In genomic region chr4:153620871-153621270, GRCm38 (mm10) we compare ENCODE assay signal across 20 mouse cellular contexts.
DNase-seq lines count a peak whose midpoint lies in the region; ATAC-seq lines count a peak whose summit lies in the region.
"Had no signal": no experiment of that assay in that cellular context is flagged by ENCODE, and none has a peak within 500 bp of the region (broad histone marks: within the 10 kb centered on the region; RNA-seq: fewer than 3 reads in every experiment).

No protein-coding gene starts in this region.

- H3K27ac ChIP-seq in midbrain, embryonic 10.5 days (replicated peaks), result 0 out of 2 replicates have a peak overlapping the region, but pooled peaks have one; percentile 38
- no peak overlapping the region for H3K27ac ChIP-seq in midbrain, embryonic 13.5 days
- H3K27ac ChIP-seq: embryonic facial prominence, embryonic 10.5 days; embryonic facial prominence, embryonic 12.5 days; forebrain, embryonic 13.5 days; forebrain, embryonic 15.5 days had no signal

- peak; percentile 54 for DNase-seq in gastrocnemius, adult 18-20 months (ENCODE audit: low spot score)
- no peak for DNase-seq in gastrocnemius, postnatal 36 days
- DNase-seq in gastrocnemius, postnatal 25 days, result peak; percentile 43
- DNase-seq in gastrocnemius, postnatal 14 days, result no peak
- no peak for DNase-seq in midbrain, embryonic 10.5 days (ENCODE audit: low spot score)
- DNase-seq in adrenal gland, adult 2 months, result no peak
- DNase-seq: adrenal gland, adult 8-10 months; adrenal gland, postnatal 14 days; adrenal gland, postnatal 36 days; cerebellum, adult 11-12 months; cerebellum, adult 2 months; cerebellum, adult 9-10 months; cerebellum, postnatal 10 days; cerebellum, postnatal 25 days; forebrain, postnatal 0 days had no signal

- H3K36me3 ChIP-seq in midbrain, embryonic 10.5 days, result no peaks in the 10 kb centered on the region
- no peaks in the 10 kb centered on the region for H3K36me3 ChIP-seq in midbrain, embryonic 13.5 days
- H3K36me3 ChIP-seq: embryonic facial prominence, embryonic 10.5 days; embryonic facial prominence, embryonic 12.5 days; forebrain, embryonic 15.5 days had no signal

- H3K4me2 ChIP-seq in midbrain, embryonic 13.5 days (replicated peaks), result no peak overlapping the region
- H3K4me2 ChIP-seq: embryonic facial prominence, embryonic 12.5 days; forebrain, embryonic 13.5 days; forebrain, embryonic 15.5 days had no signal

- intact Hi-C loops in gastrocnemius, postnatal 36 days (cut with DNase I), result no loop called here
- intact Hi-C loops in gastrocnemius, postnatal 14 days (cut with DNase I; ENCODE audit: low total_unique reads), result no loop called here

- no peaks in the 10 kb centered on the region for H3K9me3 ChIP-seq in midbrain, embryonic 10.5 days (replicated peaks)
- no peaks in the 10 kb centered on the region for H3K9me3 ChIP-seq in midbrain, embryonic 13.5 days
- H3K9me3 ChIP-seq: embryonic facial prominence, embryonic 10.5 days; embryonic facial prominence, embryonic 12.5 days; forebrain, embryonic 13.5 days; forebrain, embryonic 15.5 days had no signal

- no peak overlapping the region for H3K4me3 ChIP-seq in midbrain, embryonic 10.5 days
- H3K4me3 ChIP-seq in midbrain, embryonic 13.5 days (replicated peaks), result no peak overlapping the region
- H3K4me3 ChIP-seq: embryonic facial prominence, embryonic 10.5 days; embryonic facial prominence, embryonic 12.5 days; forebrain, embryonic 13.5 days; forebrain, embryonic 15.5 days had no signal

- H3K27me3 ChIP-seq in midbrain, embryonic 10.5 days (ENCODE audit: low read depth, poor library complexity, severe bottlenecking), result no peaks in the 10 kb centered on the region
- no peaks in the 10 kb centered on the region for H3K27me3 ChIP-seq in midbrain, embryonic 13.5 days
- H3K27me3 ChIP-seq: embryonic facial prominence, embryonic 12.5 days; forebrain, embryonic 13.5 days; forebrain, embryonic 15.5 days had no signal

- H3K9ac ChIP-seq in midbrain, embryonic 13.5 days (replicated peaks), result no peak overlapping the region
- H3K9ac ChIP-seq: embryonic facial prominence, embryonic 12.5 days; forebrain, embryonic 13.5 days; forebrain, embryonic 15.5 days; forebrain, postnatal 0 days had no signal

- H3K4me1 ChIP-seq in midbrain, embryonic 10.5 days, result peaks cover 11% of the 10 kb centered on the region
- no peaks in the 10 kb centered on the region for H3K4me1 ChIP-seq in midbrain, embryonic 13.5 days (replicated peaks)
- H3K4me1 ChIP-seq: embryonic facial prominence, embryonic 10.5 days; embryonic facial prominence, embryonic 12.5 days; forebrain, embryonic 13.5 days; forebrain, embryonic 15.5 days had no signal

- 81% methylated on average over 5 of the region's 5 CpGs for WGBS in midbrain, embryonic 10.5 days
- 78% methylated on average over 5 of the region's 5 CpGs for WGBS in midbrain, embryonic 13.5 days

- no peak for ATAC-seq in midbrain, embryonic 13.5 days
- ATAC-seq: forebrain, embryonic 13.5 days; forebrain, embryonic 15.5 days; forebrain, postnatal 0 days had no signal

Comparison
In these comparisons a context has a peak if more than half of its experiments do, and no peak if none do; other contexts are left out.
1. DNase-seq: peak in gastrocnemius, adult 18-20 months (single experiment) and gastrocnemius, postnatal 25 days (single experiment); none in gastrocnemius, postnatal 36 days (0 of 2), gastrocnemius, postnatal 14 days (single experiment), midbrain, embryonic 10.5 days (single experiment) and adrenal gland, adult 2 months (single experiment).